Mouse (Mus musculus) urinary bladder, adult 18-20 months (tissue): ENCODE results near the gene Tmem163.
A peak's percentile ranks its signal among the peaks of the same experiment; 100 is the strongest.

Experiments used
- DNase-seq, 2 experiments: peaks; one replicate each; pipeline ENCODE4 v3.0.0; 2022; ENCODE audit warnings: low spot score in 2 of 2, mixed read lengths in 2 of 2

Gene Tmem163

DNA sequence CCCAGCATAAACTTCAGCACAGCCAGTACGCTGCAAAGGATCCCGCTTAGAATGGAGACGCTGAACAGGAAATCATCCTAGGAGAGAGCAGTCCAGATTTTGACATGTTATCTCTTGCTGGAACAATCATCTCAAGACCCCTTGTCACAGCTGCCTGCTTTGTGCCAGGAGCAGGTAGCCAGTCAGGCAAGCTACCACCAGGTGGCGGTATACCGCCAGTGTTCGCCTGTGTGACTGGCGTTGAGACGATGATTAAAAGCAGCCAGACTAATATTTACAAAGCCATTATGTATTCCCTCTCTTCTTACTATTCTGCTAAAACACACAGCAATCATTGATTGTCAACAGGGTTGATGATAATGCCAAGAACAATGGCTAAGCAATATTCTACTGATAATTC is 179.1 kb downstream of the Tmem163 start:
- peak; percentile 50 to 64 for DNase-seq

DNA sequence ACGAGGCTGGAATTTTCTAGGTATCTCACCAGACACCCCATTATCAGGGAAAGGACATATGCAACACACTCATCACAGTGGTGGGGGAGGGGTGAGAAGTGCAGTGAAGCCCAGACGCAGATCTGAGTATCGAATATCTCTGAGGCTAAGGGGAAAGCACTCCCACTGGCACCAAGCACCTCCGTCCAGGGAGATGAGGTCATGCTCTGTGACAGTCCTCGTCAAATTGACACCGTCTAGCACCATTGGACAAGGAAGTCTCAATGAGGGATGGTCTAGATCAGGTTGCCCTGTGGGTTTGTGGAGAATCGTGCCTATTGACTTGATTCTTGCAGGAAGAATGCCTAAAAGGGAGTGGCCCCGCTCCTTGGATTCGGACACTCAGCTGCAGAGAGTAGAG is 180.6 kb downstream of the Tmem163 start:
- DNase-seq: no peak

DNA sequence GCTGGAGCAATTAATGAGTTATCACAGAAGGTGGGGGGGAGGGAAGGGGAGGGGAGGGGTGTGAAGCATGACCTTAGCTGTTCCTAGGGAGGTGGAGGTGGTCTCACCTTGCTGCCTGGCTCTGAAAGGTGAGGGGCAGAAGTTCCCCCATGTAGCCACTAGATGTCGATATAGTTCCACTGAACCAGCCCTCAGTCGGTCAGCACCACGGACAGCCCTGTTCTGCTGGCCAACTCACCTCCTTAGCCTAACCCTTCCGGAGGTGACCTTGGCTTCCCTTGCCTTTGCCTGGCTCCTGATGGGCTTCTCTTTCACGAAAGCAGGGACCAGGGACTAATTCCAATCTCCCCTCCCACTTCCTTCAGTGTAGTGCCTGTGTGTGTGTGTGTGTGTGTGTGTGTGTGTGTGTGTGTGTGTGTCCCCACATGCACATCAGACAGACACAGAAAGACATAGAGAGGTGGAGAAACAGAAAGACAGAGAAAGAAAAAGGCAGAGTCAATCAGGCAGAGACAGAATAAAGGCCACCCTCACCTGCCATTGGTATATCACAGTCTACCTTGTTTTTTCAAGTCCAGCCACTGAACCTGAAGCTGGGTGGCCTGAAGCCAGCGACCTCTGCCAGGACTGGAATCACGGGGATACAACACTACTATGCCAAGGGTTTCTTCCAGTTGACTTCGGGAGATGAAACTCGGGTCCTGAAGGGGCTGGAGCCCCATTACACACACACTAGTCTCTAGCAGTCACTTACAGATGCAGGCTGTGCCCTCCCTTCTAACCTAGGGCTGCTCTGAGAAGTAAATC is 182.4 kb downstream of the Tmem163 start:
- DNase-seq: peak; percentile 18 to 45

DNA sequence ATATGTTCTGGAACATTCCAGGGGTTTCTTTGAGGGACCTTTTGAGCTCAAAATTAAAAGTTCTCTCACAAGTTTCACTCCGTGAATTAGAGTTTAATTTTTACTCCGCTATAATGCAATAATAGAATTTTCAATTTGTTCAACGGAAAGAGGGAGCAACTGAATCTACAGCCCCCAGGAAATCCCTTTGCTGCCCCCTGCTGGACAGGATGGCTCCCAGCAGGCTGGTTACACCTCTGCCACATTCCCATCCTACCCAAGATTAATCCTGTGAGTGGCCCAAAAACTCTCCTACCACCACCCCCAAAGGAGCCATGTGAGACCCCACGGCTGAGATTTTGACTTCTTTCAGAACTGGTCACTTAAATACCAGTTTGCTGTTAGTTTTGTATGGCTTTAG is 192.2 kb downstream of the Tmem163 start:
- peak in 1 of 2 experiments; percentile 21 for DNase-seq

DNA sequence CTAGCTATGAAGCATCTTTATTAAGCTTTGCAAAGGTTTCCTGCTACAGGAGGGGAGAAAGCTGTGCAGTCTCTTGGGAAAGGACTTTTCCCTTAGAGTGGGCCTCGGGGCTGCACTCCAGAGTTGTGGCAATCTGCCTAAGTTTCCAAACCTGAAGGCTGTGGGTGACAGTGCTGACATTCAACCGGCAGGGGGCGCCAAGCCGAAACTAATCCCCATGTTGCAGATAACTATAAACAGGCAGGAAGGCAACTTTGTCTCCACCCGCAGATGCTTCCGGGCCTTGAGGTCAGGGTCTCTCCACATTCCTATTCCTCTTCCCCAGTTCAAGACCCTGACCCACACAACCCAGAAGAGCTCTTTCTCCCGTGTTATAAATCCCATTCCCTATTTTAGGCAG is 194.5 kb downstream of the Tmem163 start:
- DNase-seq: peak in 1 of 2 experiments; percentile 13

DNA sequence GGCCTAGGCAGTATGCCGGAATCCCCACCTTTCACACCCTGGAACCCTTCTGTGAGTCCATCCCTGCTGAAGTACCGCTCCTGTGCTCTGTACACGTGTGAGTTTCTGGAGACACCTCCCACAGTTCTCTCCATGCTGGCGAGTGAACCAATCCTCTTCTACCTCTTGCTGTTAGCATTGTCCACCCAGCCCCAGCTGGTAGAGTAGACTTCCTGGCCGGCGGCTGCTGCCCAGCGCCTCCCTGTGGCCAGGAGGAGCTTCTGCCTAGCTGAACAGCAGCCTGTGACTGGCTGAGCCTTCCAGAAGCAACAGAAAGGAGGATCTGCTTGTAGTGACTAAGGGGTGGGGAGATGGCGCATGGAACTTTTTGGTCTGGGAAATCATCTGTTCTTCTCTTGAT is 195.2 kb downstream of the Tmem163 start:
- no peak for DNase-seq

DNA sequence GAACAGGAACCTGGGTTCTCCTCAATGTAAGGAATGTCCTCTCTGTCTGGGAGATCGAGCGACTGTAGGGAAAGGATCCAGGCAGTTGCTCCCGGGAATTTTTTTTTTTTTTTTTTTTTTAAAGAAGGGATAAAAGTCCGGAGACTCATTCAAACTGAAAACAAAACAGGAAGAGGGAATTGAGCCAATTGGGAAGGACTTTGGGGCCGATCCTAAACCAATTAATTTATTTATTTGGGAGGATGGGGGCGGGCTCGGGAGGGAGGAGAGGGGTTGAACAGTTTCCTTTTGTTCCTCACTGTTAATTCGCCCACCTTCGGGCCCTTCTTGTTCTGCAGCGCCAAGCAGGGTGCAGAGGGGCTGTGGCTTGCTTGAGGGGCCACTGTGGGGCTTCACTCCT is 196.4 kb downstream of the Tmem163 start:
- no peak for DNase-seq

DNA sequence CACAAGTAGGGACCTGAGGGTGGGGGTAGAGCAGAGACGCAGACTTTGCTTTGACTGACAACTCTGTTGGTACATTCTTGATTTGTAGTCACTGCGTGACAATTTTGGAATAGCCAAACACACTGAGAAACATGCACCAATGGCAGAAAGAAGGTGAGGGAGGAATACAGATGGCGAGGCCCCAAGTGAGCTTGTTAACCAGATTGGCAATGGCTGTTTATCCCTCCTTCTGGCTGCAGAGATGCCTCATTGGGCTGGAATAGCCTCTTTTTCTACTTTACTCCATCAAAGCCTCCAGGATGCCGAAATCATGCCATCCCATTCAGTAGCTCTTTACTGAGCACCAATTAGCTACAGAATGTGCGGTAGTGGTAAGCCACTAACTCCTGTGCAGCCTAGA is 203.6 kb downstream of the Tmem163 start:
- DNase-seq: no peak

DNA sequence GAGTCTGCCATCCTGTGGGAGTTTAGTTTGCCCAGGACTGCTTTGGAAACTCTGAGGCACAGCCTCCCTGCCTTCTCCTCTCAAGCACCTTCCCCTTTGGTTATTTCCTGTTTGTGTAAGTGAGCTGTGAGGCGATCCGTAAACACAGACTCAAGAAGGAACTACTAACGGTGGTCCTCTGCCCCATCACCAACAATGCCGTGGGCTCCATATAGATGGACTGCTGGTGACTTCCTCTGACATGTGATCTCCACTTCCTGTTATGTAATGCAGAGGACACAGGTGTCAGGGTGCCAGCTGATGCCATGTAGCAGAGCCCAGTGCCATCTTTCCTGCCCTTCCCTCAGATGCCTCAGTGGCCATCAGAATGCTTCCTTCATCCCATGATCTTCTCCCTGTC is 209.2 kb downstream of the Tmem163 start:
- DNase-seq: no peak

DNA sequence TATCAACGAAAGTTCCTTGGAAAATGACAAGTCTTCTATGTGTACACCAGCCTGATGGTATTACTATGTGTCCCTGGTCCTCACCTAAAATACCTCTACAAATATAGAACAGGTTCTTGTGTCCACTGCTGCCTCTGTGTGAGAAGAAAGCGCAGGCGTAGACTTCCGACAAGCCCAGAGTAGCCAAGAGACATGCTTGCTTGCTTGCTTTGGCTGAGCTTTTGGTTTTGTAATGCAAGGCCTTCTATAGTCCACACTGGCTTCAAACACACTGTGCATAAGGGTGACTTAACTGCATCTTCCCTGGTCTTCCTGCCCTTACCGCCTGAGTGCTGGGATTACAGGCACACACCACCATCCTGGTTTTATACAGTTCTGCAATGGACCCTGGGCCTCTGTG is 212.1 kb downstream of the Tmem163 start:
- DNase-seq: no peak

DNA sequence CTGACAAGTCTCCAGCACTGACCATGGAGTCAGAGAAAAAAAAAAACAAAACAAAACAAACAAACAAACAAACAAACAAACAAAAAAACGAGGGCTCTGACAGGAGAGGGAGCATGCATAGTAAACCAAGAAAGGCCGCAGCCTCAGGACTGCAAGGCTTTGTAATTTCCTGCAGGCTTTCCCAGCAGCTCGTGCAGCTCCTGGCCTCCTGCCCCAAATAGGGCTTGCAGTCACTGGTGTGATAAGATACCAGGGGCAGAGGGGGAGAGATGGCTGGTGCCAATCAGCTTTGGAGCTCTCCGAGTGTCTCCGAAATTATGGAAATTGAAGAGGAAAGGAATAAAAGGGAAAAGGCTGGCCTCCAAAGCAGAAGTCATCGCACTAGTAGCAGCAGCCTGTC is 214.1 kb downstream of the Tmem163 start:
- no peak for DNase-seq

DNA sequence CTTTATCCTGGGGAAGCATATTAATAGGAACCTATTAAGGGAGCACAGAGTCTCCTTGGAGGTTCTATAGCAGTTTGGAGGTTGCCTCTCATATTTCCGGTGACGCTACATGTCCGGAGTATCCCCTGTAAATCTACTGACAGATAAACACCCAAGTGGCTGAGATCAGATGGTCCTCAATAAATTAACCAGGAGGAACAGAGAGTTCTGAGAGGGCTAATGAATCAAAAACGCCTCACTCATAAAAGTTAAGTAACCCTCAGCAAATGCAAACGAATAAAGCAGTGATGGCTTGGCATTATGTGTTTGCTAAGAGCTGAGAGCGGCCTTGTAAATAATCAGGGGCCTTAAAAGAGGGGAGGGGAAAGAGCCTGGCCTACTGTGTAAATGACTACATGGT is 215.3 kb downstream of the Tmem163 start:
- no peak for DNase-seq

DNA sequence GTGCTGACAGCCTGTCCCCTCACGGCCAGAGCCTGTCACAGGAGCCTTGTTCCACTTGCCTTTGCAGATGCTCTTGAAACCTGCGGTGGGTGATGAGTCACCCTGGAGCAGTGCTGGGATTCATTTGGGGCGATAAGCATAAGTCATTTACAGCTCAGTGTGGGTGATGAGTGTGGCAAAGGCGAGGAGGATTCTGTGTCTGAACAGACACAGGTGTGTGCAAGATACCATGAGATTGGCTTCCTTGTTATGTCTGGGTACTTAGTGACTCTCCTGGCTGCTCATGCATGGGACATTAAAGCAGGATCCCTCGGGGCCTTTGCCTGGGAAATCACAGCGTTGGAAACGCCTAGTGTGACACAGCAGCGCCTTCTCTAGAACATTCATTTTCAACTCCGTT is 218.3 kb downstream of the Tmem163 start:
- no peak for DNase-seq

DNA sequence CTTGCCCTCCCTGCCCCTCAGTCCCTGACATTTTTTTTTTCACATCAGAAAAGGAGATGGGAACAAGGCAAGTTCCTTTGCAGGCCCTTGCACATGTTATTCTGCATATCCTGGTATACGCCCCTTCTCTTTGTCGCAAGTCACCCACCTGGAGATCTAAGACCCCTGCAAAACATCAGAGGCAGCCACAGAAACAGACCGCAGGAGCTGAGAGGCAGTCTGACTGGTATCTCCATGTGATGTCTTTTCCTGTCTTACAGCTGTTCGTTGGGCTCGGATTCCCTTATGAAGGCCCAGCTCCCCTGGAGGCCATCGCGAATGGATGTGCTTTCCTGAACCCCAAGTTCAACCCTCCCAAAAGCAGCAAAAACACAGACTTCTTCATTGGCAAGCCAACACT is 219.8 kb downstream of the Tmem163 start:
- no peak for DNase-seq

DNA sequence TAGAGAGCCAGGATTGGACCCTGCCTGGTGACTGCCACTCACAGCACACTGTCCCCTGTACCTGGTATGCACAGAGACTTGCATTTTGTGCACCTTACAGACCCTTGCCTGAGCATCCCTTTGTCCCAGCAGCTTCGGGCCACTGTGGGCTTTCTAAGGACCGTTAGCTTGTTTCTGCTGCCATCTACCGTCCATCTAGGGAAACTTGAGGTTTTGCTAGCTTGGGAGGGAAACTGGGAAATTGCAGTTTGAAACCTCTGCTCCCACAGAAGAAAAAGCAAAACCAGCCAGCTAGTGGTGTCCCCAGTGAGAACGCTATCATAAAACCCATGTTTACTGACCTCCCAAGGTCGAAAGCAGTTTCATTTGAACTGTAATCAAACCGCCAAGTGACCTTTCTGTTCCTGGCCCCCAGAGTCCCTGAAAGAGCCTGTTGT is 220.3 kb downstream of the Tmem163 start:
- peak; percentile 22 to 24 for DNase-seq

DNA sequence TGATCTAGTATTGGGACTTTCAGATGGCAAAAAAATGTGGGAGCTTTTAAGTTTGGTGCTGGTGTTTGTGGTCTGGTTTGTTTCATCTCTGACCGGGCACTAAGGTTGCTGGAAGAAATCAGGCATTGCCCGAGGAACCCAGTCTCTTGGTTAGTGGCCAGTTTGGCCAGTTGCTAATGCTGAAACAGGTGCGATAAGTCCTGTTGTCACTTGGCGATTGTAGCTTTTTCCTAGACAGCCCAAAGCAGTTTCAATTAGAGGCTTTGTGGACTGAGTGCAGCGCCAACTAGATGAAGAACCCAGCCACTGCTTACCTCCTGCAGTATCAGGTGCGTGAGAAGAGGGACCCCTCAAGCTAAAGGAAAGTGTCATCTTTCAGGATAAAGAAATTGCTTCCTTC is 226.0 kb downstream of the Tmem163 start:
- DNase-seq: no peak

DNA sequence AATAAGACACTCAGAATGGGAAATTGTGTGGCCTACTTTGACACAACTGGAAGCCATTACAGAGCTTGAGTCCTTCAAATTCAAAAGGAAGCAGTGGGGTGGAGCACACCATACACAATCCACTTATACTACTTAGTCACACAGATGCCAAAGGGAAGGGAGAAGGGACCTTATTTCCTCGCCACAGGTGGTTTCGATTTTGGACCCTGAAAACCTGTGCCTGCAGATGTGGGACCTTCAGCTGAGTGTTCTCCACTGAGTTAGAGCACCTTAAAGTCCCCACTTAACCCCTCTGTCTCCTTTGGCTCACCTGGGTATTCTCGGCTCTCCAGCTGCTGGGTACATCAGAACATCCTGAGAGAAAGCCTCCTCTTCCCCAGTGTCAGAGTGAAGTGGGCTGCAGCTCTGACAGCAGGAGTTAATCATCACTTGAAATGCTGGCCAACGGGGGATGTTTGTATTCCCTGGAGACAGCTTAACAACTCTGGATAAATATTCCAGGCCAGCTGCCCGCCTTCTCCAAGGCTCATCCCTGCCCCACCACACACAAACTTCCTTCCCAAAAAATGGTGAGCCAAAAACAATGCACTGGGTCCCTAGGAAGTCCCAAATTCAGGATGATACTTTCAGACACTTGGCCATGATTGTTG is 234.4 kb downstream of the Tmem163 start:
- peak in 1 of 2 experiments; percentile 11 for DNase-seq

DNA sequence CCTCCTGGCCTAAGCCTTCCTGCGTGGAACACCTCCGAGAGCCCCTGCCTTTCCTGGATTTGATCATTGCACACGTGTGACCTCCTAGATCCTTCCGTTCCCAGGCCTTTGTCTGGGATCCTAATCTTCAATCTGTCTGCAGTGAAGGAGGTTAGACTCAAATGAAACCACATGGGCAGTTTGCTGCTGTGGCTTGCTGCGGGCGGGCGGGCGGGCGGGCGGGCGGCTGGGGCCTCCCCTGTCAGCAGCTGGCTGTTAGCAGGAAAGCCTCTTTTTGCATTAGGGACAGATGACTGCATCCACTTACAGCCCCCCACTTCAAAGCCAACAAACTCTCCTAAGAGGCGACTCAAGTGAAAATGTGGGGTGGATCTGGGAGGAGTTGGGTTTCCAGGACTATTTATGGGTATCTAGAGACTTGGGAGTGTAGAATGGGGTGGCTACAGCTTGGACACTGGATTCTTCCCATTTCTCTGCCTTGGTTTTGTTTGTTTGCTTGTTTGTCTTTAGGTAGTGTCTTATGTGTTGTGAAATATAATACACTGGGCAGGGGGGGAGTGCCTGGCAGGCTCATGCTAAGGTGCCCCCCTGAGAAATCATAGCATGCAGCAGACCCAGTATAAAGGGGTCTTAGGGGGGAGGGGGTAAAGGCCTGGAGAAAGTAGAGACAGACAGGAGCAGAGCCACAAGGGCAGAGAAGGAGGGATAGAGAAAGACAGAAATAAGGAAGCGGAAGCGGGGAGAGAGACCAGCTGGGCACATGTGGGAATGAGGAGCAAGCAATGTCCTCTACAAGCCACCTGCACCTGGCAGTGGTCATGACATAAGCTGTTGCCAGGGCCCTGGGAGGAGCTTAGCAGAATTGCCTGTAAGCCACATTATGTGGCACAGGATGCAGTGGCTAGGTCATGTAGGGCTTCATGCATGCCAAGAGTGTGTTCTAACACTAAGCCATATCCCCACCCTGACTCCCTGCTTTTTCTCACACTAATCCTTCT is 236.2 kb downstream of the Tmem163 start:
- DNase-seq: no peak

DNA sequence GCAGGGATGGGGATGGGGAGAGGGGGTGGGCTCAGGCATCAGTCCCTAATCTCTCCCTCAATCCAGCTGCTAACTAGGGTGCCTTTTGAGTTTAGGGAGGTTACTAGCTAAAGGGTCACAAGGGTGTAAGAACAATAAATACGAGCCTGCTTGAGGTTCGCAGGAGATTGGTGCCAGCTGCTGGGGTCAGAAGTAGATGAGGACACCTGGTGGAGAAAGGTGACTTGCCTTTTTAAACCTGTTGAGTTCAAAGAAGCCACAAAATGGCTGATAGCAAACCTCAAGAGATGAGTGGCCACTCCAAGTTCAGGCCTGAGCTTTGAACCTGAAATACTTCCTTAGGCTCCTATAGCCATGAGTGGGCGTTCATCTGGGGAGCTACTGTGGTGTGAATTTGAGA is 237.6 kb downstream of the Tmem163 start:
- DNase-seq: no peak

DNA sequence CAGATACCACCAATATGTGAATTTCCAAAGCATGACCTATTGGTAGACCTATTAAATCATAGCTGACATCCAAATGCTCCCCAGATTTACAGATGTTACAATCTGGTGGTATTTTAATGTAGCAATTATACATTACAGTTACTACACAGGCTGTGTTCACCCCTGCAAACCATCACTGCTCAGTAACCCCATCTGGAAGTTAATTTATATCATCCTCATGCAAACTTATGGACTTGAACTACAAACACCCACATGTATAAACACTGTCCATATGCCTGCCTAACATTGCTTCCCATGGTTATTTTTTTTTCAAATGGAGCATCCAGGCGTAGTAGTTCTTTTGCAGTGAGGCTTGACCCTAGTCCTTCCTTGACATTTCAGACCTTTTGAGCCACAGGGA is 238.3 kb downstream of the Tmem163 start:
- no peak for DNase-seq

DNA sequence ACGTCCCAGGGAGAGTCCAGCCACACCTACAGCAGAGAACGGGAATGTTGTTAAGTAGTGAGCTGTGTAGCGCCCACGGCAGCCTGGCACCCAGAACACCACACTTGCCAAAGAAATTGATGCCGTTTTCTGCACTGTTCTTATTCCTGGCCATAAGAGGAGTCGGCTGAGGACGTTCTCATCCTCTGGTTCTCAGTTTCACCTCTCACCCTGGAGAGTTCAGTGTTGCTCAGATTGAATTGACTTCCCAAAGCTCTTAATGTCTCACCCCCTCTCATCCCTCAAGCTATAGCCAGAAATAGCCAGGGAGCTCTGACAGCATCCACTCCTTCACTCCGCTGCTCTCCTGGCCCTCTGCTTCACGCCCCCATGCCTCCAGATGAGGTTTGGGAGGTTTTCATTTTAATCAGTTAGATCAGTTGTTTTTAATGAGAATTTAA is 239.9 kb downstream of the Tmem163 start:
- DNase-seq: no peak

DNA sequence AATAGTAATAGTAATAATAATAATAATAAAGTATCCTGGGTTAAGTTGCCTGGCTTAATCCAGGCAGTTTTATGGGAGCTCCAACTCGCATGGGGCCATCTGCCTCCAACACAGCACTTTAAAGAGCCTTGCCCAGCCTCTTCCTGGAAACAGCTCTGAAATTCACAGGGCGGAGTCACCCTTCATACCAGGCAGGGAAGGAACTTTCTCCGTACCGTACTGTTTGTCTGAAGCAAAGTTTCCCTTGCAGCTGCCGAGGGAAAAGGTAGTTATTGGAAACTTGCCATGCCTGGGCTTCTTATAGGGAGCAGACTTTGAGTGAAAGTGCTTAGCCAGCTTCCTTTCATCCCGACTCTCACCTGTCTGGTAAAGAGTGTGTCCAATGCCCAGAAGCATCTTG is 242.3 kb downstream of the Tmem163 start:
- no peak for DNase-seq
